Mouse (Mus musculus): ENCODE measurements around the gene Cpne6.
A peak's percentile ranks its signal among the peaks of the same experiment; 100 is the strongest.

The Cpne6 gene

GRCm38 (mm10) chr14:55497449-55497821 lies 12.8 kb upstream of the Cpne6 start:
- peak; percentile 83 to 89 for DNase-seq (ENCODE audit: low spot score in 2 of 2)

DNA sequence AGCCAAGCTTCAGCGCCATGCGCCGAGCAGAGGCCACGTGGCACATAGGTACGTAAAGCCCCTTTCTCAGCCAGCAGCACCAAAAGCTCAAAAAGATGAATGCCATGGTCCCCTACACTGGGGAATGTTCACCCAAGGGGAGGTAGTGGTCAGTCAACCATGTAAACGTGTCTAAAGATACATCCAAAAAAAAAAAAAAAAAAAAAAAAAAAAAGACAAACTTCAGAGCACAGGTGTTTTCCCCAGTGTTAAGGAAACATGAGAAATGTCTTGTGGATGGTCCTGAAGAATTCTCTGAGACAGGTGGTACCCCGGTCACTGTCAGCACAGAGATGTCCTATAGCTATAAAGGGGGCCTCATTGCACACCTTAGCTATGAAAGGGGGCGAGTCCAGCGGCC lies 4.6 kb upstream of the Cpne6 start:
- no peak for DNase-seq (ENCODE audit: low spot score in 2 of 2)

GRCm38 (mm10) chr14:55507801-55508200 lies 2.4 kb upstream of the Cpne6 start:
- no peak for DNase-seq (ENCODE audit: low spot score in 2 of 2)

DNA sequence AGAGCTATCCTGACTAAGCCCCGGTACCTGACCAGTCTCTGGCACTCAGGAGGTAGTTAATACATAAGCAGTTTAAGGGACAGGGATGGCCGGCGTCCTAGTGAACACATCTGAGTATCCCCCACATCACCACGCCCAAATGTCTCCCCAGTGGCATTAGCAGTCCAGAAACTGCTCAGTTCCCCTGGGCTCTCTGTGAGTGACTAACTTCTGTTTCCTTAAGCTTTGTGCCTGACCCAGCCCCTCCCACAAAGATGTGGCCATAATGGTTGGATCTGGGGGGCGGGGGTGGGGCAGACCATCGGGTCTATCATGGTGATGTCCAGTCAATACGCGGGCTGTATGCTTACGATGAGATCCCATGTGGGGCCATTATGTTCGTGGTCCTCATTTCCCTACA lies 705 bp upstream of the Cpne6 start:
- no peak for DNase-seq (ENCODE audit: low spot score in 2 of 2)

- DNase-seq (ENCODE audit: low spot score in 2 of 2), result peak; percentile 74 to 75
These were observed 792 bp downstream of the Cpne6 start for GRCm38 (mm10) chr14:55511037-55511436.

DNA sequence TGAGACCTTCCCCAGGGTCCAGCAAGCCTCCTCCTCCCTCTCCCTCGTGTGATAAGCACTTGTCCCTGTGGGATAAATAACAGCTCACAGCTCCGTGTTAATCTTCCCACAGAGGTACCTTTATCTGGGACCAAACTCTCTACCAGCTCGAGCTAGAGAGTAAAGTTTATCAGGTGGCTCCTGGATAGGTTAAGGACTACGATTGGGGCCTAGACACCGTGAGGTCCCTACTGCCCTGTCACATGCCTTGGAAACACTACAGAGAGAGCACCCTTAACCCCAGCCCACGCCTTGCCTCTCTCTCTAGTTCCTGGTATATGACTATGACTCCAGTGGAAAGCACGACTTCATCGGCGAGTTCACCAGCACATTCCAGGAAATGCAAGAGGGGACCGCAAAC lies 3.7 kb downstream of the Cpne6 start:
- no peak for DNase-seq (ENCODE audit: low spot score in 2 of 2)

- no peak for DNase-seq (ENCODE audit: low spot score in 2 of 2)
These were observed 5.6 kb downstream of the Cpne6 start for GRCm38 (mm10) chr14:55515846-55516245.

DNA sequence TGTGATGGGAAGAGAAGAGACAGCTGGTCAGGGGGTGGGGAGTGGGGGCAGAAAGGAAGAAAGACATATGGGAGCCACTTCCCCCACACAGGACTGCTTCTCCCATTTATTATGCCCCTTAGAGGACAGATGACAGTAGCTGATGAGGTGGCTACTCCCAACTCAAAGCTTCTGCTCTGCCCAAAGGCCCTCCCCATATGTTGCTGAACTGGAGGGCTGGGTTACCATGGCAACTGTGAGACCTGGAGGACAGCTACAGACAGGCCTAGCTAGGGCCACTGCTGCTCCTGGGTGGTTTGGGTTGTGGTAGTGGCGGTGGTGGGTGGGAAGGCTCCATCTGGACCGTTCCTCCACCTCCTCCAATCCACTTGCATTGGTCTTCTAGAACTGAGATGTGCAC lies 8.7 kb downstream of the Cpne6 start:
- DNase-seq (ENCODE audit: low spot score in 2 of 2), result peak; percentile 77 to 82

DNA sequence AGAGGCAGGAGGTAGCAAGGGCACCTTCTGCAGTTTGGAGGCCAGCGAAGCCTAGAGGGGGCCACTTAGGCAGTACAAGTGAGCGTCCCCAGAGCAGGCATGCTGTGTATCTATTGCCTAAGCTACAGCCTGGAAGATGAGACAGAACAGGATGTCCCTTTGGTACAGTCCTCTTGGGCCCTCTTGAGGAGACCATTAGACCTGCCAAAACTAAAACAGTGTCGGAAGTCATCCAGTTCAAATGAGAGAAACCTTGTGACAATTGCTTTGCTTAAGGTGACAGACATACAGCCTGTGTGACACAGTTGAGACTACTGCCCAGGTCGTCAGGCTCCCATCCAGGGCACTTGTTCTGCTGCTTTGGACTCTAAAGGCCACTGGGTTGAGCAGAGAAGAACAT lies 9.4 kb downstream of the Cpne6 start:
- DNase-seq (ENCODE audit: low spot score in 2 of 2), result no peak

- peak in 1 of 2 experiments; percentile 56 for DNase-seq (ENCODE audit: low spot score in 2 of 2)
These were observed 10.5 kb downstream of the Cpne6 start for GRCm38 (mm10) chr14:55520451-55521361.

GRCm38 (mm10) chr14:55524062-55524461 lies 13.8 kb downstream of the Cpne6 start:
- DNase-seq (ENCODE audit: low spot score in 2 of 2), result no peak

DNA sequence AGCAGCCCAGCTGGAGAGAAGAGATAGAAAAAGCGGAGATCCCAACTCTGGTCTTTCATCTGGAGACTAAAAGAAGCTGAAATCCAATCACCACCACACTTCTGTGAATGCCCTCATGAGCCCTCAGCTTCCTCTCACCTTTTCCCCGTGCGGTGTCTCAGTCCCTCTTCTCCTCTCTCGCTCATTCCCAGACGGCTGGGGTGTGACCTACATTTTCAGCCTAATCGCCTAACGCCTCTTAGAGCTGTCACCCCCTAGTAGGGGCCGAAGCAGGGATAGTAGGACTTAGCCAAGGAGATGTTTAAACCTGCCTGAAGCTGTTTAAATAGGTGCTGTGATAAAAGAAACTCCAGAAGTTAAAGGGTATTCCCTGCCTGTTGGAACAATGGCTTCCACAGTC lies 14.5 kb downstream of the Cpne6 start, which contains the start of gene Nrl:
Gene Nrl (minus strand): TSS at position 197 of the 400 bp plus-strand sequence.
- DNase-seq (ENCODE audit: low spot score in 2 of 2), result no peak

- DNase-seq (ENCODE audit: low spot score in 2 of 2), result no peak
These were observed 16.4 kb downstream of the Cpne6 start for GRCm38 (mm10) chr14:55526674-55527073.

DNA sequence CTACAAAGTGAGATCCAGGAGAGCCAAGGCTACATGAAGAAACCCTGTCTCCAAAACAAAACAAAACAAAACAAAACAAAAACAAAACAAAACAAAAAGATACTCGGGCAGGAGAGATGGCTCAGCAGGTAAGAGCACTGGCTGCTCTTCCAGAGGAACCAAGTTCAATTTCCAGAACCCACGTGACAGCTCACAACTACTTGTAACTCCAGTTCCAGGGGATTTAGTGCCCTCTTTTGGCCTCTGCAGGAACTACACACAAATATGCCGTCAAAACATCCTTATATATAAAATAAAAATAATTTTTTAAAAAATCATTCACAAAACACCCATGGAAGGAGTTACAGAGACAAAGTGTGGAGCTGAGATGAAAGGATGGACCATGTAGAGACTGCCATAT lies 17.7 kb downstream of the Cpne6 start:
- no peak for DNase-seq (ENCODE audit: low spot score in 2 of 2)

GRCm38 (mm10) chr14:55536116-55536745 lies 26.0 kb downstream of the Cpne6 start:
- peak in 1 of 2 experiments; percentile 49 for DNase-seq (ENCODE audit: low spot score in 2 of 2)

DNA sequence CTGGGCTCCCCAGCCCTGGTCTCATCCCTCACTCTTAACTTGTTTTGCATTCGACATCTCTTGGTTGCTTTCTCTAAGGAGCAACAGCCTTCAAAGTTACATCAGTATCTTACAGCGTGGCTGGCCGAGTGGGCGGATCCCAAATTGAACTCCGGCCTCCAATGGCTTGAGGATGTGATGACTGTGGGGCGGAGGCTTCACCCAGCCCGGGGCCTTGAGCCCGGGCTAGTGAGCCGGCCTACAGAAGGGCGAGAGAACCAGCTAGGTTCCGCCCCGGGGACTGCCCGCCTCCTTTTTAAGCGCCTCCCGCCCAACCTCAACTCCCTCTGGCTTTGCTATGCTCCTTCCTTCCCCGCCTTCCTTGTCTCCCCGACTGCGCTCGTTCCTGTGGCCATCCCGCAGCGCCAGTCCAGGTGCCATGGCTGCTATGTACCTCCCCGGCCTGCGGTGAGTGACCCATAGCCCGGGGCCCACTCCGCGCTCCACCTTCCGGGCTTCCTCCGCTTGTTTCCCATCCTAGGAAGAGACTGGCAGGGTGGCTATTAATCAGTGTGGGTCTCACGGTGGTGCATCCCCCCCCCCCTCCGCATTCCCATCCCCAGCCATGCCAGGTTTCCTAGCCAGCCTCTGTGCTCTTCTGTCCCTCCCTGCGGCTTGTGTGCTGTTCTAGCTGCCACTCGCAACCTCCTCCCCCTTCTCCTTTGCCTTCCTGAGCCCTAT lies 30.0 kb downstream of the Cpne6 start, which contains the start of gene Pck2:
Gene Pck2 (plus strand): TSS at position 200 of the 720 bp plus-strand sequence.
- peak; percentile 71 to 81 for DNase-seq (ENCODE audit: low spot score in 2 of 2)

DNA sequence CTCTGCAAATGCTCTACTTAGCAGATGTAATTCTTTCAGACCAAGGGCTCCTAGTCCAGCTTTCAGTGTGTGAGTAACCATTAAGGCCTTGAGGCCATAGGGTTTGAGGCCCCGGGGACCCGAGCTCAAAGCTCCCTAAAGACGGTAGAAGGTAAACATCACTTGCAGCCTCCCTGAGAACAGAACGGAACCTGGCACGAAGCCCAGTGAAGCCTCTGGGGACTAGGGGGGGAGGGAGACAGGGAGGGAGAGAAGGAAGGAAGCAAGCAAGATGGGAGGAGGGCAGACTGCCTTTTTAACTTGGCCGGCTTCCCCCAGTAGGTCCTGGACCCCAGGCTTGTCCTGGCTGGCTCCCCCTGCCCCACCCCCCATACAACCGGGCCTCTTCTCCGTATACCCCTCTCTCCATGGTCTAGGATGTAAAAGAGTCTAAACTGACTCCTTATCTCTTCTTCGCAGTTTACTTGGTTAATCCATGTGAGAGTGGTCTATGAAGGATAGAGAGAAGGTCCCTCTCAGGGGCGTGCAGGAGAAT lies 30.6 kb downstream of the Cpne6 start:
- DNase-seq (ENCODE audit: low spot score in 2 of 2), result peak; percentile 76 to 86

GRCm38 (mm10) chr14:55542268-55542667 lies 32.0 kb downstream of the Cpne6 start:
- DNase-seq (ENCODE audit: low spot score in 2 of 2), result no peak

DNA sequence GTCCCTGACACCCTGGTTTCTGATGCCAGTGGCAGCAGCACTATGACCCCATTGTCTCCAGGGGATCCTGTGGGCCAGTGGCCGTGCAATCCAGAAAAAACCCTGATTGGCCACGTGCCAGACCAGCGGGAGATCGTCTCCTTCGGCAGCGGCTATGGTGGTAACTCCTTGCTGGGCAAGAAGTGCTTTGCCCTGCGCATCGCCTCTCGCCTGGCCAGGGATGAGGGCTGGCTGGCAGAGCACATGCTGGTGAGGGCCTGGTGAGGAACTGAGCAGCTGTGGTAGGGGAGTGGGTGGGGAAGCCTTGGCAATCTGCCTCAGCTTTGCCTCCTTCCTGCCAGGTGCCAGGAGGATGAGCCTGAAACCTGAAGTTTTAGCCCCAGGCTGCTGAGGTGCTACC lies 34.1 kb downstream of the Cpne6 start:
- DNase-seq (ENCODE audit: low spot score in 2 of 2), result no peak

GRCm38 (mm10) chr14:55550191-55550590 lies 39.9 kb downstream of the Cpne6 start:
- DNase-seq (ENCODE audit: low spot score in 2 of 2), result no peak

DNA sequence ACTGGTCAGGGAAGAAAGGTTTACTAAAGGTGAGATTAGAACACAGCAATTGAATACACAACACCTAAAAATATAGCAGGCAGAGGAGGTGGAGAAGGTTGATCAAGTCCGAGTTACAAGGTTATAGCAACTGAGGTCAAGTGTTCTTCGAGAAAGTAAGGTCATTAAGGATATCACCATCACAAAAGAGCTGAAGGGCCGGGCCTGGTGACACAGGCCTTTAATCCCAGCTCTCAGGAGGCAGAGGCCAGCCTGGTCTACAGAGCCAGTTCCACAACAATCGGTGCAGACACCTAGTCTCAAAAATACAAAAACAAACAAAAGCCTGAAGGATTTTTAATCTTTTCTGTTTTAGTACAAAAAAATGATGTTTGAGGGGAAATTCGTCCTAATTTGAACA lies 41.1 kb downstream of the Cpne6 start:
- DNase-seq (ENCODE audit: low spot score in 2 of 2), result no peak

DNA sequence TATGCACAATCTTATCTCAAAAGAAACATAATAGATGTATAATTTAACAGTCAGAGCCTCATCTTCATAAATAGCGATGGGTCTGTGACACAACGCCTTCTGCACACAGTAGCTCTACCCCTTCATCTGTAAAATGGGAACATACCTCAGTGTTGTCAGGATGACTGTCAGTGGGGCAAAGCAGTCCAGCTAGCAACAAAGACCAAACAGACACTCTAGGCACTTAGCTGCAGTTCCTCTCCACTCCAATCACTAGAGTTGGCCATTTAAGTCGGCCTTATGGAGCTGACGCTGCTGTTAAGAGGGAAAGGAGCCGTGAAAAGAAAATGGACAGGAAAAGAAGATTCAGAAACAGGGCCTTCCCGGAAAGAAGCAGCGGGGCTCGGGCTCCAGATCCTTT lies 41.5 kb downstream of the Cpne6 start:
- DNase-seq (ENCODE audit: low spot score in 2 of 2), result no peak

Measured in right cerebral cortex, adult 2 months (tissue).